Mouse (Mus musculus): ENCODE results near the gene A2ml1.

A2ml1 gene

DNA sequence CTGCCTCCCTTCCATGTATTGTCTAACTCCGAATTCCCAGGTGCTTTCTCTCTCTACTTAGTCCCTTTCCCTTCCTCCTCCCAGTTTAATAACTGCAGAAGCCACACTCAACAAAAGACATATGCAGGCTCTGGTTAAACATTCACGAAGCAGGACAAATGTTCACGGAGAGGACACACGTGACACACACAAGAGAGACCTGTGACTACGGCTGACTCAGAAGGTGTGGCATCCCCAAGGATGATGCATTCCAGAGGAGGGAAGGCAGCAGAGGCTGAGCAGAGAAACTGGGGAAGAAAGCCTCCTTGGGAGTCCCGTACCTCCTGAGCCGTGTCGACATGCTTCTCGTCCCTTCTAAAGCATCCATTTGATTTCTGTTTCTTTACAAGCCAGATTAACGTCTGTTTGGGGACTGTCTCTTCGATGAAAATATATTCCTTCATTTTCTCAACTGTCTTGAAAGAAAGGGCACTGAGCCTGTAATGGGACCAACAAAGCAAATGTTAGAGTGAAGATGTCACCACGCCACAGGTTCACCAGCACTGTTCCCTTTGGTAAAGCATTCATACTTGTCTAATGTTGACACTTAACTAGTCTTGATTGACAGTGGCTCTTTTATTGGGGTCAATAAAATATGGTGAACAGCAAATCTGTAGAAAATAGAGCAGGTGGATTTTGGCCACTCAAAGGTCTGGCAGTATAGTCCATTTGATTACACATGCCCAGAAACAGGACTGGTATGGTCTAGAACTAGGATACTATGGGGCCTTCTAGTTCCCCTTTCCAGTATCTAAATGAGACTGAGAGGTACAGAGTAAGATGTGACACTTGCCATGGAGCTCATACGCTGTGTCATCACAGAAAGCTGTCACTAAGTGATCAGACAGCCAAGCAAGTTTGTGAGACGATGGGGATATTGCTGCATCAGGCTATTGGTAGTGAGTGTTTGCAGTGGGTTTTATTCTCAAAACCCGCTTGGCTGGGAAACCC is 31.6 kb downstream of the A2ml1 start:
- DNase-seq (ENCODE audit: low read depth), result no peak

DNA sequence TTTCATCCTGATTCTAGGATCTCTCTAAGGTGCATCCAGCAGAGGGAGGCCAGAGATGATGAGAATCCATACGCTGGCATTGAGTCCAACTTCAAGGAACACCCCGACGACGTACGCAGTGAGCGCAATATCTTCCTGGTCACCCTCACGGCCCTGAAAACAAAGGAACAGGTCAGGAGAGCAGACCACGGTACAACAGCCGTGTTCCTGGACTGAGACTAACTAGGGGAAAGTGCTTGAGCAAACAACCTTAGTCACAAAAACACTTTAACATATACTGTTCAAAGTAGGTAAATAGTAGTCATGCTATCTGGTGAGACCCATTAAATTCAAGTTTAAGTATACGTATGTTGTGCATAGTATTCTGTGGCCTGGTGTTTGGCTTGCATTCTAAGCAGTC is 32.9 kb downstream of the A2ml1 start:
- no peak for DNase-seq (ENCODE audit: low read depth)

DNA sequence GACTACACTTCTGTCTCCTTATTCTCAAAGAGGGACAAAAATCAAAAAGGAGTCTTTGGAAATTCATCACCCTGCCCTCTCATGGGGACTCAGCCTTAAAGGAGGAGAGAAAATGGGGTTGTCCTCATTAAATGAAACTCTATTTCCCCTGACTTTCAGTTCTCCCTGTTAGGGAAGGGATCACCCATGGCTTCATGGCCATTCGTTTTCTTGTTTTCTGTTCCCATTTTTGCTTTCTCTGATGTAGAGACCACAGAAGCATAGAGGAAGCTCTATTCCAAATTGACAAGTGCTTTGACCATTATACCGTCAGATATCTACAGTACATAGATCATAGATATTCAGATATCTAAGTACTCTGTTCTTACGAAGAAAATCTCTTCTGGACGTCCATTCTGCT is 36.0 kb downstream of the A2ml1 start:
- no peak for DNase-seq (ENCODE audit: low read depth)

DNA sequence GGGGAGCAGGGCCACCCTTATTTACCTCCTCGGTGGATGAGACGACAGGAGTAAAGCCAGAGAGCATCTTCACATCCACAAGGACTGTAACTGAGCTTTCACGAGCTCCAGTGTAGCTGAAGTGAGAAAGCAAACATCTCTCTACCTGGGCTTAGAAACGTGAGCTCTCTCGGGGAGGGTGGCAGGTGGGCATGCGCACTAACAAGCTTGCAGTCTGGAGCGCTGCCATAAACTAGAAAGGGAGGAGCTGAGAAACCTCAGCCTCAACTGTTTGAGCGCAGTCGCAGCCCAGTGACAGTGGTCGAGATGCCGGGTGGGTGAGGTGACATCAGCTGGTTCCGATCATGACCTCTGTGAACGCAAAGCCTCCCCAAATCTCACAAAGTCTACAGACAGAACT is 38.2 kb downstream of the A2ml1 start:
- no peak for DNase-seq (ENCODE audit: low read depth)

DNA sequence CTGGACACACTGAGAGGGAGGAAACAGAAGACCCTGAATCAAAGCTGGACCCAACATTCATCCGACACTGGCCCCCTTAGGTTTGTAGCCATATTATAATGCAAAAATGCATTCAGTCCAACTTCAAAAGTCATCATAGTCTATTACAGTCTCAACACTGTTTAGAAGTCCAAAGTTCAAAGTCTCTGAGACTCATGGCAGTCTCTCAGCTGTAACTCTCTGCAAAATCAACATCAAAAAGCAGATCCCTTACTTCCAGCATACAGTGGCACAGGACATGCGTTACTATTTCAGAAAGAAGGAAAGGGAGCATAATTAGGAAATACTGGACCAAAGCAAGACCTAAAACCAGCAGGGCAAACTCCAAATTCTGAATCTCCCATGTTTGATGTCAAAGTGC is 46.2 kb downstream of the A2ml1 start:
- DNase-seq (ENCODE audit: low read depth), result no peak

DNA sequence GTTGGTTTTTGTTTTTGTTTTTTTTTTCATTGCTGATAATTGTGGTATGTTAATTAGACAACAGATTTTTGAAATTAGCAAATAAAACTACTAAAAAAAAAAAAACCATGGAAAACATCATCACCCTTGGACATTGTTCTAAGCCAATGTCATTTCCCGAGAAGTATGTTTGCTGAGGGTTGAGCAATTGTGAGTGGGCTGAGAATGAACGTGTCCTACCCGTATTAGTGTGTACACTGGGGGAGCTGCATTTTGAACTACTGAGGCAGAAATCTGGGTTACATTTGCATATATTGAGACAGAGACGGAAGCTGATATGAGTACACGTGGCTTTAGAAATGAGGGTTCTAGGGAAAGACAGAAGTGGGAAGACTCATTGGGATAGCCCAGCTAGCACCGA is 48.1 kb downstream of the A2ml1 start:
- DNase-seq (ENCODE audit: low read depth), result no peak

DNA sequence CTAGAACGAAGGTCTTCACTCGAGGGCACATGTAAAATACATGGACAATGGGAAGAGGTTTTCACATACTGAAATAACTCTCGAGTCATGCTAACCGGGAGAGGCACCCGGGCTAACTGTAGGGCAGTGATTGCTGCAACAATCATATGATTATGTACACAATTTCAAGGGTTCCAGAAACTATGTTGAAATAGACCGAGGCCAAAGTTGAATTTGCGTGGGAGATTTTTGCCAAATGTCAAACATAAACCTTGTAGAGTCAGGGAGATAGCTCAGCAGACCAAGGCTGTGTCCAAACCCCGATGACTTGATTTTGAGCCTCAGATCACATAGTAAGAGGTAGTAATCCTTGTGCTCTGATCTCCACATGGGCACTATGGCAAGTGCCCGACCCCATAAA is 48.7 kb downstream of the A2ml1 start:
- DNase-seq (ENCODE audit: low read depth), result no peak

DNA sequence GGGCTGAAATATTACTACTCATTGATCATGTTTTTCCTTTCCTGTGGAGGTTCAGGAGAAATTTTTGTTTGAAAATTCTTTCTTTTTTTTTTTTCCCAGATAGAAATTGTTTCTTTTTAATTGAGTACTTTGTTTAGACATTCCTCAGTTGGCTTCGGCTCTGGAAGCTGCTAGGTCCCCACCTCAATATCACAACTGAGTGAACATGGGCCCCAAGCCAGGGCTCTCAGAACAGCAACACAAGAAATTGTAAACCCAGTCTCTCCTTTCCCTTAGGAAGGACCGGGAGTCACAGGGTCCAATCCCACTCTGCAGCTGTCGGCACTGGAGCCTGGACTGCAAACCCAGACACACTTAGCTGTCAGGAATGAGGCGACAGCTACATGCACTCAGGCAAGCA is 52.9 kb downstream of the A2ml1 start:
- DNase-seq (ENCODE audit: low read depth), result no peak

DNA sequence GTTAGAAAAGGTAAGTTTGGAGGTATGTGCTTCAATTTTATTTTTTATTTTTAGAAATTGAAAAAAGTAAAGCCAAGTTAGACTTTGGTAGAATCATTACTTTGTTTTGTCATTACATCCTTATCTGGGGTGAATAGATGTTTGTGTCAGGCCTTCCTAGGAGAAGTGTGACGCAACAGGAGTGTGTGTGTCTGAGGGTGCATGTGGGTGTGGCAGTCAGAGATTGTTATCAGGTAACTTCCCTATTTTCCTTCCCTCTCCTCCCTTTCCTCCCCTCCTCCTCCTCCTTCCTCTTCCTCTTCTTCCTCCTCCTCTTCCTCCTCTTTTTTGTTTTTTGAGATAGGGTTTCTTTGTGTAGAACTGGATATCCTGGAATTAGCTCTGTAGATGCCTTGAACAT is 54.3 kb downstream of the A2ml1 start:
- peak; percentile 61 for DNase-seq (ENCODE audit: low read depth)

DNA sequence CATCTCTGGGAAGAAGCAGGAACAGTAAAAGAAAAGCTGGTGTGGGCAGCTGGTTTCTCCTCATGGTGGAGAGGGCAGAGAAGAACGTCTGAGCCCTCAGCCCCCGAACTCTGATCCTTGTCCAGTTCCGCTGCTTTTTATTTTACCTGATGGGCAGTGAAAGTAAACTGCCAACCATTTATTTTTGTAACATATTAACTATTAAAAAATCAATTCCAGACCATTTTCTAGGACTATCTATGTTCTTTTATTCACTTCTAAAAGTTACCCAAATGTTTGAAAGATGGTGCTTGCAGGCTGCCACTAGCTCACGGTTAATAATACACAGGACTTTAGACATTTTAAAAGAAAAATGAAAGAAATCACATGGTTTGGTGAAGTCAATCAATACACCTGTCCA is 54.8 kb downstream of the A2ml1 start, which contains the start of gene Pzp:
Gene Pzp (minus strand): TSS at position 120 of the 400 bp plus-strand sequence.
- no peak for DNase-seq (ENCODE audit: low read depth)

DNA sequence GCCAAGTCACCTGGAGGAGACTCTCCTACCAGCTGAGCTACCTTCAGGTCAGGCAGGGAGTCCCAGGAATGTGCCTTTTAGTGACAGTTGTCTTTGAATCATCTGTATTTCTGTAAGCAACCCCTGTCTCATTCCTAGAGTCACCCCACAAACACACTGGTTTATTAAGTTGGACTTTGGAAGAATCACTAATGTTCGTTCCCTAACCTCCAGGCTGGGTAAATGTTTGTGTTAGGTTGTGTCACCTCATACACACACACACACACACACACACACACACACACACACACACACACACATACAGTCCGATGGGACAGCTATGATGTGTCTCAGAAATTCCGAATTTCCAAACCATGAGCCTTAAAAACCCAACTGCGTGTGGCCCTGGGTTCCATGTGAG is 55.6 kb downstream of the A2ml1 start:
- DNase-seq (ENCODE audit: low read depth), result no peak

DNA sequence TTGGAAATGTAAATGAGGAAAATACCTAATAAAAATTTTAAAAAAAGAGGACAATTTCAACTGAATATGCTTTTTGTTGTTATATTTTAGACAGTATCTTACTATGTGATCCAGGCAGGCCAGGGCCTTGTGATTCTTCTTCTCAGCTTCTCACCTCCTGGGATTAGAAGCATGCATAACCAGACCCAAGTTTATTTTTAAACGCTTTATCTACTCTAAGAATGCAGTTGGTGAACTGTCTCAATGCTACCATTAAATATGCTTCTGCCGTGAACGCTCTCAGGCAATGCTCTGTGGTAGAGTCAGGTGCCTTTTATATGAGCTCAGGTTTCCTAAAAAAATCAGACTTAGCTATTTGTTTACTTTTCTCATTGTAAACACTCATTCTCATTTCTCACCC is 58.0 kb downstream of the A2ml1 start:
- no peak for DNase-seq (ENCODE audit: low read depth)

DNA sequence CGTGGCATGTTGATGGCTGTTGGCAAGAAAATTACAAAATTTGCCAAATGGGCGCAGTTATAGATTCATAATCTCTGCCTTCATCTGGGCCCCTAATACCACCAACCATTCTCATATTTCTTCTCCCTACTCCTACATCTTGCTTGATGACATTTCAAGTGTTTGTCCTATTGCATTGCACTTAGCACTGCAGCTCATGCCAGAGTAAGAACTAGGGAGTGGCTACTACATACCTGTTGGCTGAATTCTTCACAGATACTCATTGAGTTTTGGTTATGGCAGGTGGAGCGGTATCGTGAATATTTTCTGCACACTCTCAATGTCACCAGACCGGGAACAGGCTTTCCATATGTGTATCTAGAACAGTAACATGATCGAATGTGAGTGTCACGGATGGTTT is 62.2 kb downstream of the A2ml1 start:
- DNase-seq (ENCODE audit: low read depth), result no peak

DNA sequence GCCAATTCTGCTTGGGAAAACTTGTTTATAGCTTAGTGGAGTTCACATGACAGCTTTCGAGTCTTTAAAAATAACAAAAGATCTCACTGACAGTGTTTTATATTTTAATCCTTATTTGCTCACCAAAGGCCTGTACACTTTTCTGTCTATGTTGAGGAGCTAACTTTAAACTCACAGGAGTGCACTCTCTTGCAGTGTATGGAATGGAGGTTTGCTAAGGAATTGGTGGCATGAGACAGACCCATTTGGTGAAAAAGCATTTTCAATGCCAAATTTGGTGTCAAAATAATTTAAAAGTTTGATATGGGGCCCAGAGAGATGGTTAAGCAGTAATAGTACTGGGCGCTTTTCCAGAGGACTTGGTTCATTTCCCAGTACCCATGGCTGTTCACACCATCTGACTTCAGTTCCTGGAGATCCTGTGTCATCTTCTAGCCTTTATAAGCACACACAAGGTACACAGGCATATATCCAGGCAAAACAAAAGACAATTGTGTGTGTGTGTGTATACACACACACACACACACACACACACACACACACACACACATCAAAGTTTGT is 75.7 kb downstream of the A2ml1 start:
- DNase-seq (ENCODE audit: low read depth), result no peak

DNA sequence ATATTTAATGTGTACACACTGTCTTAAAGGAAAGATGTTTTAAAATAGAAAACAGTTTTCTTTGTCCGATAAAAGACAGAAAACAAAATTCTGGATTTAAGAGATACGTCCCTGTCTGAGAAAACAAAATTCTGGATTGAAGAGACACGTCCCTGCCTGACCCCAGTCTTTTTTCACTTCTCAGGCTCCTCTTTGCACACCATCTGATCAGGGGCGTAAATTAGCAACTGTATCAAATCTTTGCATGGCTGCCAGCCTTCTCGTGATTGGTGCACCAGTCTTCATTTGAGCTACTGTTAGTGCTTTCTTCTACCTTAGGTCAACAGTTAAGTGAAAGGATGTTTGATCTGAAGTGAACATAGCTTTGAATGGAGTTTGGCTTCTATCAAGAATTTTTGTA is 76.7 kb downstream of the A2ml1 start:
- no peak for DNase-seq (ENCODE audit: low read depth)

DNA sequence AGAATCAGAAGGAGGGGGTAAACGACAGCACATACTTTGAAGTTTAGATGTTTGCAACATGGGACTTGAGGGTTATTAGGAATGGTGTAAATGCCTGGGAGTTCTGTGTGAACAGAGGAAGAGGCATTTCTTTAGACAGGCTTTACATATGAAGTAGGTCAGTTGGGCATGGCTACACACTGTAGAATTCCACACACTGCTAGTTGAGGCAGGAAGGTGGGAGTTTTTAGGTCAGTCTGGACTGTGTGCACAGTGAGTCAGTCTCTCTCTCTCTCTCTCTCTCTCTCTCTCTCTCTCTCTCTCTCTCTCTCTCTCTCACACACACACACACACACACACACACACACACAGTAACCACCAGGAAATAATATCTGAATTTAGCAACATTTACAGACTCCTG is 86.1 kb downstream of the A2ml1 start:
- DNase-seq (ENCODE audit: low read depth), result no peak

DNA sequence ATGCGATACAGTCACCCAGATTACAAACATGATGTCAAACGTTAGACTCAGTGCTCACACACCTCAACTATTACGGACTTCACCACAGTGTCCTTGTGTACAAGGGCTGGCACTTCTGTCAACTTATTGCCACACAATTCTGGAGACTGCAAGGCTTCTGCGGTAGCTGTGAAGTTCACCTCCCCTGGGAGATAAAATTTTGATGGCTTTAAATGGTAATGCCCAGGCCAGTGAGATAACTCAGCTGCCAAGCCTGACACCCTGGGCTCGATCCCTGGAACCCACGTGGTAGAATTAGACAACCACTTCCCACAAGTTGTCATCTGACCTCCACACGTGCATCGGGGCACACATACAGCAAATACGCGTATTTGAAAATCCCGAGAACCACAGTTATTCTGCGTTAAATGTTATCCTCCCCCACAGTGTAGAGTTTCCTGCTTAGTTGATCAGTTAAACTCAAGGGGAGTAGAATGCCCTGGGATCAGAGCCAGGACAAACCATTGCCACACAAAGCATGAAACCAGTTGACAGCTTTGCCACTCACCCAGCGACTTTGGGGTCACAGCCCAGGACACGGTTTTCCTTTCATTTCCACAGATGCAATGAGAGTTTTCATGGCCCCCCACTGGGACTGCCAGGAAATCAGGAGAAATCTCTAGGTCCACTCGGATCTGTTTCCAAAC is 86.6 kb downstream of the A2ml1 start:
- DNase-seq (ENCODE audit: low read depth), result no peak

DNA sequence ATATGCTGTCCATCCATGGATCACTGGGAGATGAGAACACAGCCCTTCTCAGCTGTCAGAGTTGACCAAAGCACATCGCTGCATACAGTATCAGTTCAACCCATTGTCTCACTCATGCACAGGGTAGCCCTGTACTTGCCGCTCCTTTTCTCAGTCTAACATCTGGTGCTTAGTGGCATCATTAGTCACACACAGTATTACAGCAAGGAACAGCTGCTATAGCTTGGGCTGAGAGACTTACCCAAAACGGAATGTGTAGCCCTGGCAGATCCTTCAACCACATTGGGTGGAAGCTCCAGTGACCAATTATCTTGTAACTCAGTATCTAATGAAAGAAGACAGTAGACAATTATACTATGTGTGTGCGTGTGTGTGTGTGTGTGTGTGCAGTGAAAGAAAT is 89.5 kb downstream of the A2ml1 start:
- no peak for DNase-seq (ENCODE audit: low read depth)

DNA sequence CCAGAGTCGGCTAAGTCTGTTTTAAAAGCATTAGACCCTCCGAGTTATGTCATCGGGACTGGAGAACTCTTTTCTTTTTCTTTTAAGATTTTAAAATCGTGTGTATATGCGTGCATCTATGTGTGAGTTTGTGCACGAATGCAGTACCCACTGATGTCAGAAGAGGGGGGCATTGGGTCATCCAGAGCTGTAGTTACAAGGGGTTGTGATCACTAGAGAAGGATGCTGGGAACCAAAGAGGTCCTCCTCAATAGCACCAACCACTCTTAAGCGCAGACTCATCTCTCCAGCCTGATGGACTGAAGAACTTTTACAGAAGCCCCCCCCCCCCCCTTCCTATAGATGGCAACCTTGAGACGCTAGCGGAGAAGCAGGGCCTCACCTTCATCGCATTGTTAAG is 91.3 kb downstream of the A2ml1 start:
- DNase-seq (ENCODE audit: low read depth), result no peak
